Mouse (Mus musculus): ENCODE data around the gene 2200002D01Rik.
A peak's percentile ranks its signal among the peaks of the same experiment; 100 is the strongest.

The 2200002D01Rik gene

GRCm38 (mm10) chr7:29248261-29248841 lies at the start of gene 2200002D01Rik:
Gene 2200002D01Rik (minus strand): TSS chr7:29248466.
- DNase-seq (ENCODE audit: inconsistent age in 2 of 2, low spot score in 1 of 2): peak; percentile 52 to 85

- DNase-seq (ENCODE audit: inconsistent age in 2 of 2, low spot score in 1 of 2): peak; percentile 65 to 89
These were observed 48.7 kb upstream of the 2200002D01Rik start for GRCm38 (mm10) chr7:29296998-29297397.

- DNase-seq (ENCODE audit: inconsistent age in 2 of 2, low spot score in 1 of 2): no peak
These were observed 47.8 kb upstream of the 2200002D01Rik start for GRCm38 (mm10) chr7:29295861-29296647.

- no peak for DNase-seq (ENCODE audit: inconsistent age in 2 of 2, low spot score in 1 of 2)
These were observed 46.0 kb upstream of the 2200002D01Rik start for GRCm38 (mm10) chr7:29294111-29294761.

- DNase-seq (ENCODE audit: inconsistent age in 2 of 2, low spot score in 1 of 2): no peak
These were observed 45.1 kb upstream of the 2200002D01Rik start for GRCm38 (mm10) chr7:29293131-29294065.

- DNase-seq (ENCODE audit: inconsistent age in 2 of 2, low spot score in 1 of 2): no peak
These were observed 44.3 kb upstream of the 2200002D01Rik start for GRCm38 (mm10) chr7:29292458-29293098.

- DNase-seq (ENCODE audit: inconsistent age in 2 of 2, low spot score in 1 of 2): no peak
These were observed 43.6 kb upstream of the 2200002D01Rik start for GRCm38 (mm10) chr7:29291616-29292457.

- no peak for DNase-seq (ENCODE audit: inconsistent age in 2 of 2, low spot score in 1 of 2)
These were observed 42.6 kb upstream of the 2200002D01Rik start for GRCm38 (mm10) chr7:29290691-29291485.

GRCm38 (mm10) chr7:29289856-29290255 lies 41.6 kb upstream of the 2200002D01Rik start:
- no peak for DNase-seq (ENCODE audit: inconsistent age in 2 of 2, low spot score in 1 of 2)

GRCm38 (mm10) chr7:29288942-29289638 lies 40.8 kb upstream of the 2200002D01Rik start, which contains the start of gene Ppp1r14a:
Gene Ppp1r14a (plus strand): TSS chr7:29289308.
- DNase-seq (ENCODE audit: inconsistent age in 2 of 2, low spot score in 1 of 2): peak; percentile 55 to 85

- DNase-seq (ENCODE audit: inconsistent age in 2 of 2, low spot score in 1 of 2): no peak
These were observed 39.8 kb upstream of the 2200002D01Rik start for GRCm38 (mm10) chr7:29288079-29288478.

GRCm38 (mm10) chr7:29287481-29287880 lies 39.2 kb upstream of the 2200002D01Rik start:
- no peak for DNase-seq (ENCODE audit: inconsistent age in 2 of 2, low spot score in 1 of 2)

GRCm38 (mm10) chr7:29284523-29284922 lies 36.3 kb upstream of the 2200002D01Rik start:
- no peak for DNase-seq (ENCODE audit: inconsistent age in 2 of 2, low spot score in 1 of 2)

GRCm38 (mm10) chr7:29283876-29284275 lies 35.6 kb upstream of the 2200002D01Rik start:
- no peak for DNase-seq (ENCODE audit: inconsistent age in 2 of 2, low spot score in 1 of 2)

GRCm38 (mm10) chr7:29282074-29282554 lies 33.8 kb upstream of the 2200002D01Rik start:
- no peak for DNase-seq (ENCODE audit: inconsistent age in 2 of 2, low spot score in 1 of 2)

GRCm38 (mm10) chr7:29281201-29282073 lies 33.2 kb upstream of the 2200002D01Rik start, which contains the start of gene Spint2:
Gene Spint2 (minus strand): TSS chr7:29281912.
- DNase-seq (ENCODE audit: inconsistent age in 2 of 2, low spot score in 1 of 2): peak; percentile 81 to 93

- peak in 1 of 2 experiments; percentile 54 for DNase-seq (ENCODE audit: inconsistent age in 2 of 2, low spot score in 1 of 2)
These were observed 32.5 kb upstream of the 2200002D01Rik start for GRCm38 (mm10) chr7:29280801-29281200.
